Mouse (Mus musculus) brain, embryonic 14.5 days (tissue): ENCODE measurements at regions not wholly inside any gene's neighbourhood (a gene's known extent, or its start where the extent isn't known, plus 50 kb on each side); places are given as distances from the start of the nearest gene placed in this dataset.

Experiments used
- DNase-seq: peaks from one replicate; pipeline ENCODE4 v3.0.0-alpha.2; 2011; ENCODE audit warnings: low read depth
- CTCF ChIP-seq: fragments of 200-500 bp; IDR thresholded peaks from 2 replicates; pipeline ENCODE4 v1.5.1; 2012; ENCODE audit warnings: inconsistent platforms, mild to moderate bottlenecking, moderate library complexity, borderline replicate concordance; ENCODE audit not compliant: insufficient read depth, insufficient read length; ENCODE audit errors: extremely low read depth
- POLR2A ChIP-seq: fragments of 200-500 bp; IDR thresholded peaks from 2 replicates; pipeline ENCODE4 v1.6.1; 2012; ENCODE audit warnings: mild to moderate bottlenecking, inconsistent platforms, borderline replicate concordance; ENCODE audit not compliant: poor library complexity, insufficient read depth, insufficient read length, severe bottlenecking; ENCODE audit errors: extremely low read depth

GRCm38 (mm10) chr15:62786315-62786714 lies 1058.7 kb downstream of the Gsdmc2 start:
- TF ChIP-seq CTCF (no peak), POLR2A (no peak)
- no peak for DNase-seq

GRCm38 (mm10) chr15:62784456-62785139 lies 1060.4 kb downstream of the Gsdmc2 start:
- DNase-seq = peak; percentile 81
- TF ChIP-seq POLR2A (no peak), CTCF (no peak)

DNA sequence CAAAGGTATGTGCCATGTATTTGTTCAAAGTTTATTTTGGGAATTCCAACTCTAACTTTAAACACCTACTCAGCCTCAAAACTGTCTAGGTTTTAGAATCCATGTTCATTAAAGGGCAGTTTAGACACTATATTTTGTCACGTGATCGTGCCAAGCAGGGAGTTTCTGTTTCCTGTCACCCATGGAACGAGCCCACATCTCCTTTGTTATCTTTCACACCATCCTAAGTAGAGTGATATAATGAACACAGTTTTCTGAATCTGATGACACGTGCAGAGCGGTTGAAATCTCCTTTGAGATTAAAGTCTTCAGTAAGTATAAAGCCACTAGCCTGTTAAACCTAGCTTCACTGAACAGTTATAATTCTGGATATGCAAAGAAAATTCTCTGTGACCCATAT lies 1066.1 kb downstream of the Gsdmc2 start:
- TF ChIP-seq CTCF = no peak
- no peak for TF ChIP-seq POLR2A
- DNase-seq = no peak

GRCm38 (mm10) chr15:62752686-62753085 lies 1092.3 kb downstream of the Gsdmc2 start:
- no peak for DNase-seq
- TF ChIP-seq CTCF (no peak), POLR2A (no peak)

- no peak for TF ChIP-seq CTCF
- TF ChIP-seq POLR2A = no peak
- DNase-seq = no peak
Observed at GRCm38 (mm10) chr15:62743879-62744278, 1101.1 kb downstream of the Gsdmc2 start.

- peak; percentile 68 for DNase-seq
- no peak for TF ChIP-seq CTCF
- no peak for TF ChIP-seq POLR2A
Observed at GRCm38 (mm10) chr15:62740746-62741145, 1104.2 kb downstream of the Gsdmc2 start.

DNA sequence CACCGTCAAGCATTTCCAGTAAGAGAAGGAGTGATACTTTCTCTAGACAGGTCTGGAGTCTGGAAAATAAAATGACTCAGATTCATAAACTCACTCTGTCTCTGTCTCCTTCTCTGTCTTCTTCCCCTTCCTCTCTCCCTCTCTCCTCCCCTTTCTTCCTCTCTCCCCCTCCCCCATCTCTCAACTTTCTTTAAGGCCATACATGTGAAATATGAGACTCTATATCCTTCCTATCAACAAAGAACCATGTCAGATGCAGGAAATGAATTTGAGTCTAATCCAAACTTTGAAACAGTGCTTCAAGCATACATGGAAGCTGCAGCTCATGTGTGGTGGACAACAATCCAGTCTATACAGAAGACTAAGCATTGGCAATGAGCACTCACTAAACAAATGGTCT lies 1109.6 kb downstream of the Gsdmc2 start:
- TF ChIP-seq POLR2A (no peak), CTCF (no peak)
- DNase-seq = no peak

- no peak for TF ChIP-seq CTCF
- no peak for TF ChIP-seq POLR2A
- no peak for DNase-seq
Observed at GRCm38 (mm10) chr15:62734900-62735299, 1110.1 kb downstream of the Gsdmc2 start.

GRCm38 (mm10) chr15:62730524-62730923 lies 1114.5 kb downstream of the Gsdmc2 start:
- DNase-seq = no peak
- TF ChIP-seq CTCF (no peak), POLR2A (no peak)

DNA sequence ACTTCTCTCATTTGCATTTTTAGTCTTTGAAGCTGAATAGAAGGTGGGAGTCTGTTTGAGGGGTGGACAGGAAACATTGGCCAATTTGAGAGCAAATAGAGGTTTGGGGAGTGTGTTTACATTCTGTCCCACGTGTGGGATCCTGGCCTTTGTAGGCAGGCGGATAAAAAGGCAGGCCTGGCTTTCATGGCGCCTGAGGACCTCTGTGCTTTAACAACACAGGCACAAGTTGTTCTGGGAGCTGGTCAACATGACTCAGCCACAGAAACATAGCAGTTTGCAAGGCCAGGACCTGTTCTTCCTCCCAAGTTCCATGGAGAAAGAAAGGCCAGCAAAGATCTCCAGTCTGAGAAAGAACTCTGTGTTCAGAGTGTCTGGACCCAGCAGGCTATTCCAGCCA lies 1130.7 kb downstream of the Gsdmc2 start:
- TF ChIP-seq CTCF (no peak), POLR2A (no peak)
- DNase-seq = no peak

GRCm38 (mm10) chr15:62712543-62713131 lies 1132.3 kb downstream of the Gsdmc2 start:
- TF ChIP-seq POLR2A (no peak), CTCF (no peak)
- no peak for DNase-seq

DNA sequence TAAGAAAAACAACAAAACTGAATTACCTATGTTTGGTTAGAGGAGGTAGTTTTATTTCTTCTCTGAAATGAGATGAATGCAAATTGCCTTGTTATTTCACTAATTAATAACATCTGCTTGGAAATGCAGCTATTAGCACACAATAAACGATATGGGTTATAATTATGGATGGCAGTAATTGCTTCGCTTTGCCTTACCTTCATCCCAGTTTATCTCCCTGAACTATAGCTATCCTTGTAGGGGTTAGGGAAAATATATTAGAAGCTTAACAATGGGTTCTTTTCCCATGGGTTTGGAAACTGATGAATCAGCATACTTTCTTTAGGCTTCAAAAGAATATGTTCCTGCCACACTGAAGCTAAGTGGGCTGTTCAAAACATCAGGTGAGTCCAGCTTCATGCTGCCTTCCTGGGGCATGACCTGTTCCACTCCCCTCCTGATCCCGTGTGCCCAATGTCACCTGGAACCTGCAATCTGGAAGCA lies 1132.9 kb downstream of the Gsdmc2 start:
- no peak for DNase-seq
- TF ChIP-seq POLR2A (no peak), CTCF (no peak)

DNA sequence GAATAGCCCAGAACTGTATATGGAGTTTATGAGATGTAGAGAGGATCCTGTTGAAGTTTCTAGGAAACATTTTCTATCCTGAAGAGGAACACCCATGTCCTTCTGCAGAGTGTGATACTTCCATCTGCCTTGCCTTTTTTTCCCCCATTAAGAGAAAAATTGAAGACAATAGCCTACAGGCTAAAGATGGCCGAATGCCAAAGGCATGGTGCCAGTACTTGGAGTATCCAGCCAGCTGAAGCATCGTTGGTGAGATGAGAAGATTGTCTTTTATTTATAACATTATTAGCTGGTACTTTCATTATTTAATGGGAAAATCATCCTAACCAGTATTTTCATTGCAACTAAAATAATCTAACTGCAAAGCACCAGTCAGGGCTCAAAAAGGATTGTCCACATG lies 1135.4 kb downstream of the Gsdmc2 start:
- DNase-seq = peak; percentile 63
- TF ChIP-seq POLR2A (no peak), CTCF (no peak)

DNA sequence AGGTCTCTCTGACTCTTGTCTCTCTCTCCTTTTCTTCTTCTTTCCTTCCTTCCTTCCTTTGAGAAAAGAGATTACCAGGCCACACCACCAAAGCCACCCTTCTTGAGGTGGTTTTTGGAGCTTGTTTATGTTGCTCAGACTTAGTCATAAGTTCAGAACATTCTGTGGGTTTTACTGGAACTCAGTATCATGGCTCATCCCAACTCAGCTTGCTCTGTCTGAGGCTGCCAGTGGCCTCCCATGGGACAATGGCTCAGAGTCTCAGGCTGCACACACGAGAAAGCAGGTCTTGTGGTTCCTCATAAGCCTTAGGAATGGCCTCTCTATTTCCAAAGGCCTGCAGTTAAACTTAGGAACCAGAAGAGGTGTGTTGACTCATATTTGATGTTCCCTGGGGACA lies 1146.4 kb downstream of the Gsdmc2 start:
- no peak for DNase-seq
- TF ChIP-seq POLR2A = no peak
- TF ChIP-seq CTCF = no peak

GRCm38 (mm10) chr15:62694734-62695133 lies 1150.2 kb downstream of the Gsdmc2 start:
- DNase-seq = peak; percentile 23
- TF ChIP-seq CTCF = no peak
- no peak for TF ChIP-seq POLR2A

DNA sequence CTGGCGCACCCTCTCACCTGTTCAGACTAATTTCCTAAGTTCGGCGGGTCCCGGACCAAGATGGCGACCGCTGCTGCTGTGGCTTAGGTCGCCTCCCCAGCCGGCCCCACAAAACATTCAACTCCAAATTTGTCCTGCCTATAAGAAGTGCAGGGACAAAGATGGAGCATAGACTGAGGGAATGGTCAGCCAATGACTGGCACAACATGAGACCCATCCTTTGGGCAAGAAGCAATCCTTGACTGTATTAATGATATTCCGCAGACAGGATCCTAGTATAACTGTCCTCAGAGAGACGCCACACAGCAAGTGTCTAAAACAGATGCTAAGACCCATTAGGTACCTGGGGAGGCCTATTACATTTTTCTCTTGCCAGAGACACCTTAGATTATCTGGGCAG lies 1151.3 kb downstream of the Gsdmc2 start:
- TF ChIP-seq POLR2A (no peak), CTCF (no peak)
- no peak for DNase-seq
